Mouse (Mus musculus) cerebellum, adult 2 months (tissue): ENCODE results near the gene Scrn2.

Experiments used
- CTCF ChIP-seq: fragments of 200-500 bp; IDR thresholded peaks from 2 replicates; pipeline ENCODE4 v1.5.1; 2011; ENCODE audit warnings: low read depth, mild to moderate bottlenecking, control low read depth, low read length, moderate library complexity, borderline replicate concordance; ENCODE audit not compliant: insufficient read depth
- POLR2A ChIP-seq: fragments of 200-500 bp; IDR thresholded peaks from 2 replicates; pipeline ENCODE4 v1.6.1; 2011; ENCODE audit warnings: low read length, control low read depth, borderline replicate concordance; ENCODE audit not compliant: insufficient read depth

DNA sequence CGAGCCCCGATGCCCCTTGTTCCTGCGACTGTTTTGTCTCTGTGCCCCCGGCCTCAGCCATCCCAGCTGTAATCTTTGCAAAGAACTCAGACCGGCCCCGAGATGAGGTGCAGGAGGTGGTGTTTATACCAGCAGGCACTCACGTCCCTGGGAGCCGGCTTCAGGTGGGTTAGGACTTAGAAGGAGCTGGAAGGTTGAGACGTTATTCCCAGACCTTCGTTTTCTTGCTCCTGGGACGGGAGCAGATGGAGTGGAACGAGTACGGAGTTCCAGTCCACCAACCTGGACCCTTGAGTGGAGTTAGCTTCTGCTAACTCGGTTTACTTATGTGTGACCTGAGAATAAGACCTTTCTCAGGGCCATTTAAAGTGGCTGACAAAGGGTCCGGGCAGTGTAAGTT is 688 bp downstream of the Scrn2 start:
- TF ChIP-seq CTCF (no peak), POLR2A (no peak)
